Mouse (Mus musculus): ENCODE data around the gene E130114P18Rik. TPM values are rescaled to one million over a fixed set of nuclear protein-coding genes. Genes with fewer than 3 reads are reported as not detected.
A peak's percentile ranks its signal among the peaks of the same experiment; 100 is the strongest.

The E130114P18Rik gene
- total and polyA plus RNA-seq, 3 experiments = 0.11 TPM; not detected in 2

DNA sequence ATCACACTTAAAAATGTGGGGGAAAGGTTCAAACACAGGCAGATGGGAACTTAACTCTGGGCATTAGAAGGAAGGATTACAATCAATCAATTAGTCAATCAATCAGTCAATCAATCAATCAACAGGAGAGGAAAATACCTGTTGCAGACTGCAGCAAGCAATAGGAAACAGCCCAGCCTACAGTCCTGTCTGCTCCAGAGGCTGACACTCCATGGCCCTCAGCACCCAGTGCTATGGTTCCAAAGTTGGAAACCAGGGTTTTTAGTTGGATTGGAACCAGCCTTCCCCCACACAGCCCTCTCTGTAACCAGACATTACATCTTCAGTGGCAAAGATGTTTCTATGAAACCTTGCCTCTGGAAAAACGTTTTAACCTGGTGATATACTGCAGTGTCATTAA is 24.4 kb downstream of the E130114P18Rik start:
- no peak for DNase-seq (ENCODE audit: low spot score)
- no peaks in the 10 kb centered on the region for H3K27me3 ChIP-seq (ENCODE audit: insufficient read depth, low read length)

DNA sequence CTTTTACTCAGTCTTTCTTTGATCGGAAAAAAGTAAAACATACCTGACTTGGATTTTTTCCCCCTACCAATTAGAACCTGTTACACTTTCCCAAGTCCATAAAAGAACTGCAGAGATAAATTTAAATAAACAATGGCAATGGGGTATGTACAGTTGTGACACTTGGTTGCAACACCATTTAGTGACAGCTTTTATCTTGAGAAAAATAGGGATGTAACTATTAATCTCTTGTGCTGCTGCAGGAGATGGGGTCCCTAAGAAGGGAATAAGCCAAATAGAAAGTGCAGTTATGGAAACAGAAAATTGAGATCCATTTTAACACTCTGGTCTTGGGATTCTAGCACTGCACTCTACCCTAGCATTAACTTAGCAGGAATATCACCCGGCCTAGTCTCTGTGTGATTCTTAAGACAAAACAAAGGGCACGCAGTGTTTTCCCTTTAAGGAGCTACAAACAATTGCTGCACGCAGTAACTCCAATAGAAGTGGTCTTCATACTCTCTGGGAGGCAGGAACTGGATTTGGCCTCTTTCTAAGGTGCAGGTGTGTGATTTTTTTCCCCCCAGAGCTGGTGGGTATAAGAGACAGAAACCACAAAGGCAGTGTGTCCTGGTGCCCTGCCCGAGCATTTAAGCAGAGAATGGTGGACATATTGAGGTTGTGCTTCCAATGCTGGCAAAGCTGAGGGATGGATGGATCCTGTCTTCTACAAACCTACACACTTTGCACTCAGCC is 25.4 kb downstream of the E130114P18Rik start:
- H3K27me3 ChIP-seq (ENCODE audit: insufficient read depth, low read length) = no peaks in the 10 kb centered on the region
- ATAC-seq (ENCODE audit: extremely low read depth, insufficient number of reproducible peaks, low FRiP score, poor library complexity, severe bottlenecking) (no peak), DNase-seq (ENCODE audit: low spot score) (no peak)
- H3K9me3 ChIP-seq (replicated peaks) = peaks cover 18% of the 10 kb centered on the region
- H3K36me3 ChIP-seq (replicated peaks) = no peaks in the 10 kb centered on the region
- TF ChIP-seq TAL1 (conservative IDR thresholded peaks at IDR 0.05; ENCODE audit: low read depth, low read length) (no peak), GATA1 (IDR thresholded peaks at IDR 0.05; ENCODE audit: borderline replicate concordance, low read length) (no peak), CTCF (IDR thresholded peaks at IDR 0.05; ENCODE audit: low read depth, low read length) (no peak), GATA2 (IDR thresholded peaks at IDR 0.05; ENCODE audit: borderline replicate concordance, low read depth, low read length) (no peak), POLR2AphosphoS5 (IDR thresholded peaks at IDR 0.05; ENCODE audit: insufficient replicate concordance, low read depth, low read length) (no peak)
- H3K4me1 ChIP-seq (ENCODE audit: insufficient read depth, low read depth, low read length) = 0 out of 2 replicates have a peak, but pooled peaks cover 2% of the 10 kb centered on the region
- H3K4me3 ChIP-seq (ENCODE audit: low read depth, low read length) = no peak overlapping the region

More for the DNA sequence above, 24.4 kb downstream of the E130114P18Rik start:
- H3K4me1 ChIP-seq (ENCODE audit: insufficient read depth, low read depth, low read length) = 0 out of 2 replicates have a peak, but pooled peaks cover 2% of the 10 kb centered on the region
- ATAC-seq (ENCODE audit: extremely low read depth, insufficient number of reproducible peaks, low FRiP score, poor library complexity, severe bottlenecking) = no peak
- H3K36me3 ChIP-seq (replicated peaks) = no peaks in the 10 kb centered on the region
- no peak overlapping the region for H3K4me3 ChIP-seq (ENCODE audit: low read depth, low read length)
- TF ChIP-seq GATA1 (IDR thresholded peaks at IDR 0.05; ENCODE audit: borderline replicate concordance, low read length) = no peak
- TF ChIP-seq GATA2 (IDR thresholded peaks at IDR 0.05; ENCODE audit: borderline replicate concordance, low read depth, low read length) = no peak
- no peak for TF ChIP-seq POLR2AphosphoS5 (IDR thresholded peaks at IDR 0.05; ENCODE audit: insufficient replicate concordance, low read depth, low read length)
- TF ChIP-seq CTCF (IDR thresholded peaks at IDR 0.05; ENCODE audit: low read depth, low read length) = no peak
- no peak for TF ChIP-seq TAL1 (conservative IDR thresholded peaks at IDR 0.05; ENCODE audit: low read depth, low read length)
- peaks cover 21% of the 10 kb centered on the region for H3K9me3 ChIP-seq (replicated peaks)

DNA sequence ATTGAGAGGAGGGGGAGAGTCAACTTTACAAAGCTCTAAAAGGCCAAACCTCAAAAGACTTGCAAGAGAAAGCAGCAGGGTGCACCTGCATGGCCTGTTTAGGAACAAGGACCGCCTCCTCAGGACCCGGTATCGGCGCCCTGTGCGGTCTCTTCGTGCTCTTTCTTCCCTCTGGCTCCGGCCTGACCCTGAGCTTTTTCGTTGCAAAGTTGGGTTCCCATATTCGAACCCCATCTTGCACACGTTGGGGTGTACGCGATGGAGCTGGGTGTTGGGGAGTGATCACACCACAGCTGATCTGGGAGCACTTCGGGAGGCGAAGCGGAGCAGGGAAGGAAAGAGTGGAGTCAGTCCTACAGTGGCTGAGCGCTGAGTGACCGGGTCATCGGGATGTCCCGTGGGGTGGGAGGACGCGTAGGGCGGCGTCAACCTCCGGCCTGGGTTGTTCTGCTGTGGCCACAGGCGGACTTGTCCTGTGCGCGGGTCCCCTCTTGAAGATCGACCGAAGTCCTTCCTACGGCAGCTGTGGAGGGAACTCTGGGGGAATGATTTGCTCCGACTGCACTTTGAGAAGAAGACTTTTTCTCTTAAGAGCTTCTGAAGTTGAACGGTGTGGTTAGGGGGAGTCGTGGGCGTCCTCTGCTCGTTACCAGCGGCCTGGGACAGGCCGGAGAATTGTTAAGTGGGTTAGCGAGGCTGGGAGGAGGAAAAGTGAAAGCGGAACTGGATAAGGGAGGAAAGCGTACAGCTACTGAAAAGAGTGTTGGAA is 26.2 kb downstream of the E130114P18Rik start:
- Histone ChIP-seq H3K36me3 (replicated peaks) (no peaks in the 10 kb centered on the region), H3K9me3 (replicated peaks) (peaks cover 14% of the 10 kb centered on the region), H3K27me3 (ENCODE audit: insufficient read depth, low read length) (no peaks in the 10 kb centered on the region), H3K4me1 (ENCODE audit: insufficient read depth, low read depth, low read length) (0 out of 2 replicates have a peak, but pooled peaks cover 2% of the 10 kb centered on the region), H3K4me3 (ENCODE audit: low read depth, low read length) (peak overlapping the region; percentile 59; the same call in 1 of the 2 replicates)
- DNase-seq (ENCODE audit: low spot score) (no peak), ATAC-seq (ENCODE audit: extremely low read depth, insufficient number of reproducible peaks, low FRiP score, poor library complexity, severe bottlenecking) (no peak)
- TF ChIP-seq GATA2 (IDR thresholded peaks at IDR 0.05; ENCODE audit: borderline replicate concordance, low read depth, low read length) (no peak), GATA1 (IDR thresholded peaks at IDR 0.05; ENCODE audit: borderline replicate concordance, low read length) (no peak), TAL1 (conservative IDR thresholded peaks at IDR 0.05; ENCODE audit: low read depth, low read length) (no peak), CTCF (IDR thresholded peaks at IDR 0.05; ENCODE audit: low read depth, low read length) (no peak), POLR2AphosphoS5 (IDR thresholded peaks at IDR 0.05; ENCODE audit: insufficient replicate concordance, low read depth, low read length) (no peak)

DNA sequence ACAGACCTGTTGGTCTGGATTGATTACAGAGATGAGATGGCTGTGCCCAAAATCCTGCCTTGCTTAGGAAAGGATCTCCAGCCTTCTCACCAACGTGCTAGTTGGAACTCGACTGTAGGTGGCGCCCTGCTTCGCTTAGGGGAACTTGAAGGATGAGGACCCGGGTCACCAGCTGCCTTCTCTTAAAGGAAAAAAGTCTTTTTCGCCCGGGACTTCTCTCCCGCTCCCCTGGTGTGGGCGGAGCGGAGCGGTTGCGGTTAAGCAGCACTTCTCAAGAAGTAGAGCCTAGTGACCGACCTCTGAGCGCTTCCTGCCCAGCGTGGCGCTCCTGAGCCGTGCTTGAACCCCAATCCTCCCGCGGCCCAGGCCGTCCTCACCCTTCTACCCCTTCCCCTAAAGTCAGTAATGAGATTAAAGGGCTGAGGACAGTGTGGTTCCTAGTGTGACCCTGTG is 26.8 kb downstream of the E130114P18Rik start:
- no peak overlapping the region; the same call in 1 of the 2 replicates for H3K4me3 ChIP-seq (ENCODE audit: low read depth, low read length)

DNA sequence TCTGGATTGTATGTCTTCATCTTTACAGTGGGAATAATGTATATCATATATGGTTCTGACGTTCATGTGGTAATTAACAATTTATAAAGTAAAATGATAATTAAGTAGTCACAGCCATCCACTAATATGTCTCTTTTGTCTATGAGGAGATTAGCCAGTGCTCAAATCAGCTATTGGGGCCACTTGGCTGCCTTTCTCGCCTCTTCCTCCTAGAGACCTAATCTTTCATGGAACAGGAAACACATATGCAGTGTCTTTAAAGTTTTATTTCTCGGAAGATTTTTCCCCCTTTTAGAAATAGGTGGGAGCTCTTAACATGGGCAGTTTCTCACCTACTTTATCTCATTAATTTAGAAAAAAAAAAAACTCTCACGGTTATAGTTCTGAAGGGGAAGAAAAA is 27.5 kb downstream of the E130114P18Rik start:
- no peak for DNase-seq (ENCODE audit: low spot score)
- ATAC-seq (ENCODE audit: extremely low read depth, insufficient number of reproducible peaks, low FRiP score, poor library complexity, severe bottlenecking) = no peak
- no peak for TF ChIP-seq CTCF (IDR thresholded peaks at IDR 0.05; ENCODE audit: low read depth, low read length)
- Histone ChIP-seq H3K4me1 (ENCODE audit: insufficient read depth, low read depth, low read length) (0 out of 2 replicates have a peak, but pooled peaks cover 2% of the 10 kb centered on the region), H3K27me3 (ENCODE audit: insufficient read depth, low read length) (no peaks in the 10 kb centered on the region), H3K9me3 (replicated peaks) (peaks cover 24% of the 10 kb centered on the region), H3K4me3 (ENCODE audit: low read depth, low read length) (no peak overlapping the region), H3K36me3 (replicated peaks) (no peaks in the 10 kb centered on the region)

More for the DNA sequence above, 26.8 kb downstream of the E130114P18Rik start:
- Histone ChIP-seq H3K27me3 (ENCODE audit: insufficient read depth, low read length) (no peaks in the 10 kb centered on the region), H3K36me3 (replicated peaks) (no peaks in the 10 kb centered on the region), H3K4me1 (ENCODE audit: insufficient read depth, low read depth, low read length) (0 out of 2 replicates have a peak, but pooled peaks cover 2% of the 10 kb centered on the region), H3K9me3 (replicated peaks) (peaks cover 18% of the 10 kb centered on the region)
- DNase-seq (ENCODE audit: low spot score) (peak; percentile 29), ATAC-seq (ENCODE audit: extremely low read depth, insufficient number of reproducible peaks, low FRiP score, poor library complexity, severe bottlenecking) (no peak)
- TF ChIP-seq TAL1 (conservative IDR thresholded peaks at IDR 0.05; ENCODE audit: low read depth, low read length) = no peak
- TF ChIP-seq POLR2AphosphoS5 (IDR thresholded peaks at IDR 0.05; ENCODE audit: insufficient replicate concordance, low read depth, low read length) = no peak
- TF ChIP-seq CTCF (IDR thresholded peaks at IDR 0.05; ENCODE audit: low read depth, low read length) = no peak
- TF ChIP-seq GATA1 (IDR thresholded peaks at IDR 0.05; ENCODE audit: borderline replicate concordance, low read length) = no peak
- TF ChIP-seq GATA2 (IDR thresholded peaks at IDR 0.05; ENCODE audit: borderline replicate concordance, low read depth, low read length) = no peak
